Mouse (Mus musculus): ENCODE data around the gene Tpr. TPM values are rescaled to one million over a fixed set of nuclear protein-coding genes. Genes with fewer than 3 reads are reported as not detected.

Gene Tpr
- polyA plus RNA-seq (2016; fragmentation: Nextera tagmentation; extraction: Ambion mirVana) = 135 and 138 TPM in 2 replicates

DNA sequence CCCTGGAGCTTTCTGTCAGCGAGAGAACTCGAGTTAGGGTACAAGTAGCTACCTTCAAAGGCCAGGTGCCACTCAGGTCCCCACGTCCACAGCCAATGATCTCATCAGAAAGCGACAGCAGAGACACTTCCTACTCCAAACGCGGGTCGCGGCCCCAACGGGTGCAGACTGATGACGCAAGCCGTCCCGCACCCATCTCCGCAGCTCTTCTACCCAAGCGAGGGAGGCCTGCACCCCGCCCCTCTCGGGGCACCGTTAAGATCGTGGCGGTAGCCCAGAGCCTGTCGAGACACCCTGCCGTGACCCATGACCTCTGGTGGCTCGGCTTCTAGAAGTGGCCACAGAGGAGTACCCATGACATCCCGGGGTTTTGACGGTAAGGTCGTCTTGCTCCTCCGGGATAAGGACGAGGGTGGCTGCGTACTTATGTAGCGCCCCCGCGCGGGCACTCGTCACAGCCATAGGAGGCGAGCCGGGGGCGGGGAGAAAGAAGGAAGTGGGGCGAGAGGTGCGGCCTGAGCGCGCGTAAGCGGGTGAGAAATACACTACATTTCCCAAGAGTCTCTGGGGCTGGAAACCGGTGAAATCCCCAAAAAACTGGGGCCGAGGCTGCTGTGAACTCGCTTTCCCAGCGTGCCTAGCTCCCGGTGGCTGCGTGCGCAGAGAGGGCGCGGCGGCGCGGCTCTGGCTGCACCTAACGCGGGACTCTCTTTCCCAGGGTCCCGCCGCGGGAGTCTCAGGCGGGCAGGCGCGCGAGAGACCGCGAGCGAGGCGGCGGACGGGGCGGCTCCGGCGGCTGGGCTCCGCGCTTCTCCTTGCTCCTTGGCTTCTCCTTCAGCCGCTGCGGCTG lies at the start of gene Tpr, which contains the start of gene Odr4:
TSS of gene Tpr (plus strand) at position 201 of the 850 bp plus-strand sequence.
TSS of gene Odr4 (minus strand) at position 443 of the 850 bp plus-strand sequence.
- ATAC-seq = peak; percentile 96
- H3K27me3 ChIP-seq (replicated peaks) = no peaks in the 10 kb centered on the region
- H3K4me2 ChIP-seq = peak within 1 kb of the TSS; percentile 80
- H3K4me1 ChIP-seq = peaks cover 11% of the 10 kb centered on the region
- H3K27ac ChIP-seq = peak within 1 kb of the TSS; percentile 94
- H3K9me3 ChIP-seq (replicated peaks) = no peaks in the 10 kb centered on the region
- H3K4me3 ChIP-seq = peak within 1 kb of the TSS; percentile 87
- H3K9ac ChIP-seq = peak within 1 kb of the TSS; percentile 91
- H3K36me3 ChIP-seq = peaks cover 49% of the 10 kb centered on the region
- WGBS (ENCODE audit: insufficient replicate concordance) = under 1% methylated on average over 75 of the region's 76 CpGs

DNA sequence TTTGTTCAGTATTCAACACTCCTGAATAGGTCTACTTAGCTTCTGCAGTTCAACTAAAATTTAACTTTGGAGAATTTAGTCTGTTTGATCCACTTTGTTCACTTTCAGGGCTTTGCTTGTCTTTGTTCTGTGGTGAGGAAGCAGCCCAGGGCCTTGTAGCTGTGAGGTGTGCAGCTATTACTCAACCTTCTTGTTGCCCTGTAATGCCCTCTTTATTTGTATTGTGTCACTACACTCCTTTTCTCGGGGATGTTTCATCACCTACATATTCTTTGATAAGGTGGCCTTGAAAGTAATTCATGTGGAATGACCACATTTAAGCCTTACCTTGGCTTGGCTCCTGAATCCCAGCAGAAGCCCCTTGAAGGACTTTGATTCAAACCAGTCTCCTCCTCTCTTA lies 31.8 kb upstream of the Tpr start:
- Histone ChIP-seq H3K36me3 (peaks cover 42% of the 10 kb centered on the region), H3K27ac (no peak overlapping the region), H3K27me3 (replicated peaks) (no peaks in the 10 kb centered on the region), H3K9me3 (replicated peaks) (no peaks in the 10 kb centered on the region), H3K4me1 (no peaks in the 10 kb centered on the region), H3K4me3 (no peak overlapping the region), H3K9ac (no peak overlapping the region), H3K4me2 (no peak overlapping the region)
- 72% methylated on average over 1 of the region's 1 CpGs for WGBS (ENCODE audit: insufficient replicate concordance)
- no peak for ATAC-seq

DNA sequence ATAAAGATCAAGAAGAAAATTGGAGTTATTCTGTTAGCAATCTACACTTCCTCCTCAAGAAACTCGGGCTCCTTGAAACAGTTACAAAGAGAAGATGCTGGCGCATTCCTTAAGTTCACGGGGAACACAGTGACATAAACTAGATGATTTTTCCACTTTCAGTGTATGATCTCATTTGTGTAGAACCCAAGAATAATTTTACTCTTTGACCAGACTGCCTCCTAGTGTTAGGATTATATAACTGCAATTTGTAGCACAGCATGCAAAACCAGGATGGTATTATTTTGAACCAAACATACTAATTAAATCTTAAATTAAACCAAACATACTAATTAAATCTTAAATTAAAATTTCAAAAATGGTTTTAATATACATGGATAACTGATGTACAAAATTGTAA lies 19.7 kb upstream of the Tpr start:
- WGBS (ENCODE audit: insufficient replicate concordance) = 68% methylated on average over 3 of the region's 3 CpGs
- Histone ChIP-seq H3K4me3 (no peak overlapping the region), H3K9ac (no peak overlapping the region), H3K27me3 (replicated peaks) (no peaks in the 10 kb centered on the region), H3K4me2 (no peak overlapping the region), H3K9me3 (replicated peaks) (no peaks in the 10 kb centered on the region), H3K4me1 (no peaks in the 10 kb centered on the region), H3K27ac (no peak overlapping the region), H3K36me3 (peaks cover 44% of the 10 kb centered on the region)
- ATAC-seq = no peak

DNA sequence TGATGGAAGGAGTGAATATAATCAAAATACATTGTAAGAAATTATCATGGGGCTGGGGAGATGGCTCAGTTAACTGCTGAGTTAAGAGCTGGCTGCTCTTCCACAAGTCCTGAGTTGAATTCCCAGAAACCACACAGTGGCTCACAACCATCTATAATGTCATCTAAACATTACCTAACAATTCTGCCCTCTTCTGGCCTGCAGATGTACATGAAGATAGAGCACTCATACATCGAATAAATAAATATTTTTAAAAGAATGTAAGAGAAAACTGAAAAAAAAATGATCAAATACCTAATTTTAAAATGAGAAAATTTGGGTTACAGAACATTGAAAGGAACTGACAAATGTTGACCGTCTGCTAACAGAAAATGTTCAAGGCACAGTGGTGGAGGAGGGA lies 18.4 kb upstream of the Tpr start:
- no peaks in the 10 kb centered on the region for H3K27me3 ChIP-seq (replicated peaks)
- H3K9me3 ChIP-seq (replicated peaks) = no peaks in the 10 kb centered on the region
- no peaks in the 10 kb centered on the region for H3K4me1 ChIP-seq
- no peak for ATAC-seq
- H3K27ac ChIP-seq = no peak overlapping the region
- H3K4me2 ChIP-seq = no peak overlapping the region
- H3K4me3 ChIP-seq = no peak overlapping the region
- no peak overlapping the region for H3K9ac ChIP-seq
- peaks cover 47% of the 10 kb centered on the region for H3K36me3 ChIP-seq
- 72% methylated on average over 2 of the region's 2 CpGs for WGBS (ENCODE audit: insufficient replicate concordance)

DNA sequence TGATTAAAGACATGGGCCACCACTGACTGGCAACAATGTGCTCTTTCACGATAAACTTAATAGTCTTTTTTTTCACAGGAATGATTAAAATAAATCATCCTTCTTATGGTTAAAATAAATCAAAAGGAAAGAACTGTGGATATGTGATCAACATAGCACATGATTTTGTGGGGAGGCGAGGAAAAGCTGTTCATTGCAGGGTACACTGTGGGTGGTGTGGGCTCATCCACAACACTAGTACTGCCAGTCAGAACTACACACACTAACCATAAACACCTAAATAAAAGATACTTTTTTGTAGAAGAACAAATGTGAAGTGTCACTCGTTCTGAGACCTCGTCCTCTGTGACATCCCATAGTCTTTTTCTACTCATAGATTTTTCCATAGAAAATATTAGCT lies 8.5 kb upstream of the Tpr start:
- H3K4me3 ChIP-seq = no peak overlapping the region
- ATAC-seq = no peak
- no peaks in the 10 kb centered on the region for H3K27me3 ChIP-seq (replicated peaks)
- H3K9ac ChIP-seq = no peak overlapping the region
- no peak overlapping the region for H3K4me2 ChIP-seq
- H3K36me3 ChIP-seq = peaks cover 68% of the 10 kb centered on the region
- no peaks in the 10 kb centered on the region for H3K9me3 ChIP-seq (replicated peaks)
- WGBS (ENCODE audit: insufficient replicate concordance) = 82% methylated on average over 4 of the region's 4 CpGs
- H3K4me1 ChIP-seq = no peaks in the 10 kb centered on the region
- no peak overlapping the region for H3K27ac ChIP-seq

DNA sequence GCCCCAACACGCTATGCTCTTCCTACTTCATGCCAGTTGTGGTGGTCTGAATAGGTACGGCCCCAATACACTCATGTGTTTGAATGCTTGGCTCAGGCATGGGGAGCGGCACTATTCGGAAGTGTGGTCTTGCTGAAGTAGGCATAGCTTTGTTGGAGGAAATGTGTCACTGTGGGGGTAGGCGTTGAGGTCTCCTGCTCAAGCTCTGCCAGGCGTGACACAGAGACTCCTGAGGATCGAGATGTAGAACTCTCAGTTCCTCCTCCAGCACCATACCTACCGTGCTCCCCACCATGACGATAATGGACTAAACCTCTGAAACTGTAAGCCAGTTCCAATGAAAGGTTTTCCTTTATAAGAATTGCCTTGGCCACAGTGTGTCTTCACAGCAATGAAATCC lies 5.1 kb upstream of the Tpr start:
- 86% methylated on average over 9 of the region's 9 CpGs for WGBS (ENCODE audit: insufficient replicate concordance)
- H3K27ac ChIP-seq = no peak overlapping the region
- peaks cover 4% of the 10 kb centered on the region; the same call in 1 of the 2 replicates for H3K4me1 ChIP-seq
- ATAC-seq = no peak
- H3K9me3 ChIP-seq (replicated peaks) = no peaks in the 10 kb centered on the region
- H3K27me3 ChIP-seq (replicated peaks) = no peaks in the 10 kb centered on the region
- H3K4me3 ChIP-seq = no peak overlapping the region
- peaks cover 61% of the 10 kb centered on the region for H3K36me3 ChIP-seq
- no peak overlapping the region for H3K4me2 ChIP-seq
- no peak overlapping the region for H3K9ac ChIP-seq

DNA sequence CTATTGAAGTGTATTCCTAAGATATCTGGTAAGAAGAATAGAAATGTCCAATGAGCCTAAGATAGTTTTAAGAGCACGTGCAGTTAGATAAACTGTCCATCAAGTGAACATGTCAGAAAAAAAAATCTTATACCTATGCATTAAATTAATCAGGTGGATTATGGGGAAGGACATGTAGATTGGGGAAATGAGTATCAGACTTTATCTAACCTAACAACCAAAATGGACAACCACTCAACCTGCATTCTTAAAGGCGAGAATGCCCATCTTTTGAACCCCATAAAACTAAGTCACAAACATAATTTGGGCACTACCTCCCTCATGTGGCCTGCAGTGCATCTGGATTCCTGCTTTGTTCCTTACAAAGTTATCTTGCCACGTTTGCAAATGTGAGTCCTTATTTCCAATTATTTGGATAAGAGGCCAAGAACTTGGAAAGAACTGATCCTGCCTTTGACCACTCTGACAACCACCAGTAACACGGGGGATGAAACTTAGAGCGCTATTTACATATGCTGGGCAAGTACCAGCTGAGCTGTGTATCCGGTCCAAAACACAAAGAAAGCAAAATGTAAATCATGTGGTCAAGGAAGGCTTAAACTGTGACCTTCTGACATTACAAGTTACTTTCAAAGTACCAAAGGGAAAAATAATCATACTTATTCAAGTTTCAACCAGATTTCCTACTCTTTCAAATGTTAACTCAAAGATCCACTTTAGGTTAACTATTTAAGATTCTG lies 3.1 kb upstream of the Tpr start:
- ATAC-seq = no peak

DNA sequence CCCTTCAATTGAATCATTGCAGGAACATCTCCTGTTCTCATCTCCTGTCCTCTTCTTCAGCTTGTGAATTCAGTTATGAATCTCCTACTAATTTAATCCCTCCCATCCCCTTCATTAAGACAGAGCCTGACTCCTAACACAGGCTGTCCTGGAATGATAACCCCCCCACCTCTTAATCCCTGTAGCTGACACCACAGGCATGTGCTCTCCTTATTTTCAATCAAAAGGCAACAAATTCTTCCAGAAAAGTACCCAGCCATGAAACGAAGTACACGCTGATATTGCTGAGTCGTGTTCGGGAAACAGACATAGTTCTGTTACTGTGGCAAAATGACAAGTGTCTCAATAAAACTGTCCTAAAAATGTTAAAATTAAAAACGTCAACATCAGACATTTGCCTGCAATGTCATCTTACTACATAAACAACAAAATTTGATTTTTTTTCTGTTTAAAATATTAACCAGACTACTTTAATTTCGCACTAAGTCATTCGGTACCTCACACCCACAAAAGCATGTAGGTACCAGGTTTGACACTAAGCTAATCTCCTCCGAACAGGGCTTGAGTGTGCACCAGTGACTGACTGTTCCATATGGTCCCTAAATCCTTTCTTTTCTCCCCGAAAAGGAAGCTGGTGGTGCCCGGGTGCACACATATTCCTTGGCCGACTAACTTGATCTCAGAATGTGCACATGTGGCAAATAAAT lies 554 bp upstream of the Tpr start:
- H3K27ac ChIP-seq = peak overlapping the region; percentile 94
- H3K4me1 ChIP-seq = peaks cover 11% of the 10 kb centered on the region
- no peaks in the 10 kb centered on the region for H3K9me3 ChIP-seq (replicated peaks)
- peak overlapping the region; percentile 72 for H3K9ac ChIP-seq
- peak overlapping the region; percentile 80 for H3K4me2 ChIP-seq
- H3K27me3 ChIP-seq (replicated peaks) = no peaks in the 10 kb centered on the region
- peak; percentile 16 for ATAC-seq
- WGBS (ENCODE audit: insufficient replicate concordance) = 10% methylated on average over 11 of the region's 11 CpGs
- peak overlapping the region; percentile 87 for H3K4me3 ChIP-seq
- H3K36me3 ChIP-seq = peaks cover 47% of the 10 kb centered on the region

More for the DNA sequence above, 3.1 kb upstream of the Tpr start:
- no peak overlapping the region for H3K4me2 ChIP-seq
- no peak overlapping the region for H3K4me3 ChIP-seq
- H3K9ac ChIP-seq = no peak overlapping the region
- H3K27ac ChIP-seq = no peak overlapping the region
- 84% methylated on average over 6 of the region's 6 CpGs for WGBS (ENCODE audit: insufficient replicate concordance)
- H3K36me3 ChIP-seq = peaks cover 49% of the 10 kb centered on the region
- H3K9me3 ChIP-seq (replicated peaks) = no peaks in the 10 kb centered on the region
- H3K4me1 ChIP-seq = peaks cover 4% of the 10 kb centered on the region; the same call in 1 of the 2 replicates
- H3K27me3 ChIP-seq (replicated peaks) = no peaks in the 10 kb centered on the region

DNA sequence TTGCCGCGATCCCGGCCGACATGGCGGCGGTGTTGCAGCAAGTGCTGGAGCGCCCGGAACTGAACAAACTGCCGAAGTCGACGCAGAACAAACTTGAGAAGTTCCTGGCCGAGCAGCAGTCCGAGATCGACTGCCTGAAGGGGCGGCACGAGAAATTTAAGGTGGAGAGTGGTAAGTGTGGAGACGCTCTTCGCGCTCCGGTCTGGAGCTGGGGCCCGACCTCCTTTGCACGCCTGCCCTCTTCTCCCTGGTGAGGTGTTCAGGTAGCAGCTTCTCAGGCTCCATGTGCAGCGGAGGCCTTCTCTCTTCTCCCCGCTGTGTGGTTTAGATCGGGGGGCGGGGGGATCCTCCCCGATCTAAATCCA lies 832 bp downstream of the Tpr start:
- Histone ChIP-seq H3K9me3 (replicated peaks) (no peaks in the 10 kb centered on the region), H3K4me1 (peaks cover 11% of the 10 kb centered on the region), H3K36me3 (peaks cover 45% of the 10 kb centered on the region), H3K4me2 (peak overlapping the region; percentile 80), H3K9ac (peak overlapping the region; percentile 91), H3K4me3 (peak overlapping the region; percentile 87), H3K27ac (peak overlapping the region; percentile 94), H3K27me3 (replicated peaks) (no peaks in the 10 kb centered on the region)
- peak; percentile 35 for ATAC-seq
- under 1% methylated on average over 27 of the region's 27 CpGs for WGBS (ENCODE audit: insufficient replicate concordance)

DNA sequence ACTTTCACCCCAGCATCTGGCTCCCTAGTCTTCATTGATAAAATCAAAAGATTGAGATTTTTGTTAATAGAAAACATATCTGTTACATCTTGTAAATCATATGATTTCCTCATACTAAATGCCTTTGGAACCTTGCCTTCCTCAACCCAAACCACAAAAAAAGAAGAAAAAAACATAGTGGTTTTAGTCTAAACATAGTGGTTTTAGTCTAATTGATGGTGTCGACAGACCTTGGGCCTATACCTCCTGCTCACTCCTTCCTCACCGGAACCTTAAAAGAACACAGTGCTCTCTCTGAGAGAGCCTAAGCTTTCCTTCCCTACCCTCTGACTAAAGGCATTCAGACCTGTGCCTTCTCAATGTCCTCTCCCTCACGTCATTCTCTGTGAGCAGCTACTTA lies 3.4 kb downstream of the Tpr start:
- H3K4me1 ChIP-seq = peaks cover 11% of the 10 kb centered on the region
- 81% methylated on average over 3 of the region's 3 CpGs for WGBS (ENCODE audit: insufficient replicate concordance)
- H3K9me3 ChIP-seq (replicated peaks) = no peaks in the 10 kb centered on the region
- H3K4me2 ChIP-seq = no peak overlapping the region
- no peak overlapping the region for H3K27ac ChIP-seq
- H3K36me3 ChIP-seq = peaks cover 50% of the 10 kb centered on the region
- no peak for ATAC-seq
- H3K9ac ChIP-seq = no peak overlapping the region
- no peaks in the 10 kb centered on the region for H3K27me3 ChIP-seq (replicated peaks)
- no peak overlapping the region for H3K4me3 ChIP-seq

DNA sequence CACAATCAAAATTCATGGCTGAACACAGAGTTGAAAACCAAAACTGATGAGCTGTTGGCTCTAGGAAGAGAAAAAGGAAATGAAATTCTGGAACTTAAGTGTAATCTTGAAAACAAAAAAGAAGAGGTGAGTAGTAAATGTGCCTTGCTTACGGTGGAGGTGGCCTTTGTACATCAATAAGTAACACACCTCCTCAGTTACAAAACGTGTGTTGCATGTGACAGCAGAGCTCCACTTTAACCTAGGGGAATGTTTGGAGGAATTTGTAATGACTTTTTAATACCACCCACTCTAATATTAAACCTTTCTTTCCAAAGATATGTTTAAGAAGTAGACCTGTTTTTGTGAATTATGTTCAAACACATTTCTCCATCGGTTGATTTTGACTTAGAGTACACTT lies 11.3 kb downstream of the Tpr start:
- WGBS (ENCODE audit: insufficient replicate concordance) = 76% methylated on average over 3 of the region's 3 CpGs
- no peaks in the 10 kb centered on the region for H3K4me1 ChIP-seq
- no peak overlapping the region for H3K27ac ChIP-seq

DNA sequence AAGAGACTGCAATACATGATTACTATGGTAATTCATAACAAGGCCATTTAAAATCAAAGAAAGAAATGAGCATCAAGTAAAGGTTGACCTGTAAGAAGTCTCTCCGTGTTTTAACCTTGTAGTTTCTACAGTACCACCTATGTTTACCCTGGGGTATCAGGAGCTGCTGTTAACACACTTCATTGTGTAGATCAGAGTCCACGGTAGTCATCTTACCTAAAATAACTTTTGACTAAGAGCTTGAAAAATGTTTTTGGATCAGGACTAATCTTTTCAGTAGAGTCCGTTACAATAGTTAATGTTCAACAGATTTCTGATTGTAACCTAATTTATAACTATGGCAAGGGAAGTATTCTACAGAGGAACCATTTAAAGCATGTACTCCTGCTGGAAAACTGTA lies 11.9 kb downstream of the Tpr start:
- Histone ChIP-seq H3K4me3 (no peak overlapping the region), H3K4me1 (no peaks in the 10 kb centered on the region), H3K9ac (no peak overlapping the region), H3K9me3 (replicated peaks) (no peaks in the 10 kb centered on the region), H3K4me2 (no peak overlapping the region), H3K27ac (no peak overlapping the region), H3K36me3 (peaks cover 79% of the 10 kb centered on the region), H3K27me3 (replicated peaks) (no peaks in the 10 kb centered on the region)
- no peak for ATAC-seq
- WGBS (ENCODE audit: insufficient replicate concordance) = 88% methylated on average over 3 of the region's 3 CpGs

More for the DNA sequence above, 11.3 kb downstream of the Tpr start:
- Histone ChIP-seq H3K9me3 (replicated peaks) (no peaks in the 10 kb centered on the region), H3K4me2 (no peak overlapping the region), H3K27me3 (replicated peaks) (no peaks in the 10 kb centered on the region), H3K9ac (no peak overlapping the region), H3K4me3 (no peak overlapping the region), H3K36me3 (peaks cover 78% of the 10 kb centered on the region)
- ATAC-seq = no peak
